Mouse (Mus musculus) Patski (cell line): ENCODE results near the gene Slc16a11. TPM values are rescaled to one million over a fixed set of nuclear protein-coding genes. Genes with fewer than 3 reads are reported as not detected.
A peak's percentile ranks its signal among the peaks of the same experiment; 100 is the strongest.

Experiments
- ATAC-seq: fragments of 100-300 bp; one replicate; pipeline ENCODE4 v1.8.0; 2021
- CTCF ChIA-PET: fragments of 350-600 bp; sonication (Branson Sonifier 250); formaldehyde crosslinking; loops from one replicate; lab custom pipeline; 2022; ENCODE audit warnings: inconsistent platforms; lab: Charles Lee
- POLR2A ChIA-PET: fragments of 350-600 bp; sonication (Branson Sonifier 250); formaldehyde crosslinking; loops from one replicate; lab custom pipeline; 2022; ENCODE audit warnings: antibody characterized with exemption, inconsistent platforms; lab: Charles Lee
- DNase-seq: peaks from one replicate; pipeline ENCODE4 v3.0.0-alpha.2; 2011; ENCODE audit warnings: low read depth, low spot score
- H3K27me3 ChIP-seq: fragments of 371-371 bp; one replicate; pipeline ENCODE4 v1.5.1; 2021
- CTCF ChIP-seq: fragments of 100-300 bp; IDR thresholded peaks from one replicate; pipeline ENCODE4 v1.5.1; 2021
- in situ Hi-C: fragments of 300-500 bp; cut with MboI; formaldehyde crosslinking; loops from 3 replicates; pipeline ENCODE4 v1.11.1; 2018; ENCODE audit warnings: low pct_unique_long_range_greater_than_20kb, mixed read lengths
- polyA plus RNA-seq: library from polyadenylated mRNA; unstranded; gene quantifications from one replicate; pipeline ENCODE4 v1.2.3, GENCODE M21; 2021

Gene Slc16a11
- polyA plus RNA-seq, 1 experiment from 2014 or later, result 1.9 TPM

GRCm38 (mm10) chr11:70221603-70222500 lies 9.3 kb downstream of the Slc16a11 start:
- ChIA-PET CTCF (interaction anchor here (1.0 to 2.8 kb wide), 3 partner anchors 9 to 70 kb away, joined by 3 to 17 read pairs (median 4); partner anchors contain the start of gene Bcl6b), POLR2A (interaction anchor here (1.4 to 2.5 kb wide), 2 partner anchors 9 to 18 kb away, joined by 5 to 7 read pairs; partner anchors contain the start of genes Gm21988 and Rnasek)
- ATAC-seq (no peak), DNase-seq (no peak)
- H3K27me3 ChIP-seq, result peaks cover 6% of the 10 kb centered on the region
- in situ Hi-C loops, result no loop called here
- no peak for TF ChIP-seq CTCF

- DNase-seq (no peak), ATAC-seq (no peak)
- ChIA-PET CTCF (interaction anchor here (0.6 kb wide), 1 partner anchor 15 kb away, joined by 3 read pairs; no protein-coding TSS in a partner anchor), POLR2A (interaction anchor here (0.5 kb wide), 1 partner anchor 26 kb away, joined by 4 read pairs; no protein-coding TSS in a partner anchor)
- in situ Hi-C loops, result no loop called here
- TF ChIP-seq CTCF, result no peak
- H3K27me3 ChIP-seq, result peaks cover 16% of the 10 kb centered on the region
Observed at GRCm38 (mm10) chr11:70223724-70224123, 11.2 kb downstream of the Slc16a11 start.

GRCm38 (mm10) chr11:70225798-70226601 lies 13.4 kb downstream of the Slc16a11 start:
- no peak for TF ChIP-seq CTCF
- DNase-seq, result no peak
- no peak for ATAC-seq
- H3K27me3 ChIP-seq, result peaks cover 29% of the 10 kb centered on the region
- ChIA-PET POLR2A (no interaction called here), CTCF (interaction anchor here (1.4 kb wide), 1 partner anchor 17 kb away, joined by 3 read pairs; no protein-coding TSS in a partner anchor)
- in situ Hi-C loops, result no loop called here

- in situ Hi-C loops, result no loop called here
- no peak for ATAC-seq
- ChIA-PET POLR2A (no interaction called here), CTCF (no interaction called here)
- DNase-seq, result no peak
- TF ChIP-seq CTCF, result no peak
- H3K27me3 ChIP-seq, result peaks cover 29% of the 10 kb centered on the region
Observed at GRCm38 (mm10) chr11:70226602-70226890, 14.0 kb downstream of the Slc16a11 start.

GRCm38 (mm10) chr11:70227126-70227525 lies 14.6 kb downstream of the Slc16a11 start:
- DNase-seq, result no peak
- in situ Hi-C loops, result no loop called here
- ATAC-seq, result no peak
- peaks cover 29% of the 10 kb centered on the region for H3K27me3 ChIP-seq
- ChIA-PET CTCF (no interaction called here), POLR2A (no interaction called here)
- TF ChIP-seq CTCF, result no peak

DNA sequence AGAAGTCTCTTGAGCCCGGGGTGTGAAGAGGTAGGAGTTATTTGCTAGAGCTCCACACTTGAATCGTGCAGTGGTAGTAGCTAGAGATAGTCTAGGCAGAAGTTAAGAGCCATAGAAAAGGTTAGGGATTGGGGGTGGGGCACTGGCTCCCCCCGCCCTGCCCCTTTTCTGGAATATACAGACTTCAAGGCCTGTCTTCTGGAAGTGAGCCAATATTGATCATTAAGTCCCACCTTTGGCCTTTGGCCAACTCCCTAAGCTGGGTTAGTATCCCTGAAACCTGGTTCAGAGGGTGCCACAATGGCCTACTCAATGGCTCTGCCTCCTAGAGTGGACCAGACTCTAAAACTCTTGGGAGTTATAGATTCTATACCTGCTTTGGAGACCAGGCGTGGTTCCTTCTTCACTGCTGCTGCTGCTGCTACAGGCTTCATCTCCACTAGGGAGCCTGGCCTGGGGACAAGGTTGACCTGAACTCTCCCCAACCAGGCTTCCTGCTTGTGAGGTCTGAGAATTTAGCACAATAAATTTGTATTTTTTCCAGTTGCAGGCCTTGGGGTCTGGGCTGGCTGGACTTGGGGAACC lies 15.2 kb downstream of the Slc16a11 start:
- ChIA-PET POLR2A (no interaction called here), CTCF (no interaction called here)
- DNase-seq (no peak), ATAC-seq (no peak)
- in situ Hi-C loops, result no loop called here
- peaks cover 29% of the 10 kb centered on the region for H3K27me3 ChIP-seq
- no peak for TF ChIP-seq CTCF

- POLR2A ChIA-PET, result no interaction called here
- ATAC-seq (no peak), DNase-seq (no peak)
- CTCF ChIA-PET, result no interaction called here
- in situ Hi-C loops, result no loop called here
- no peak for TF ChIP-seq CTCF
- peaks cover 29% of the 10 kb centered on the region for H3K27me3 ChIP-seq
Observed at GRCm38 (mm10) chr11:70228828-70229227, 16.3 kb downstream of the Slc16a11 start.

- ATAC-seq, result no peak
Observed at GRCm38 (mm10) chr11:70229260-70230010, 16.9 kb downstream of the Slc16a11 start, which contains the start of gene Bcl6b. Bcl6b (minus strand) TSS chr11:70229798.

DNA sequence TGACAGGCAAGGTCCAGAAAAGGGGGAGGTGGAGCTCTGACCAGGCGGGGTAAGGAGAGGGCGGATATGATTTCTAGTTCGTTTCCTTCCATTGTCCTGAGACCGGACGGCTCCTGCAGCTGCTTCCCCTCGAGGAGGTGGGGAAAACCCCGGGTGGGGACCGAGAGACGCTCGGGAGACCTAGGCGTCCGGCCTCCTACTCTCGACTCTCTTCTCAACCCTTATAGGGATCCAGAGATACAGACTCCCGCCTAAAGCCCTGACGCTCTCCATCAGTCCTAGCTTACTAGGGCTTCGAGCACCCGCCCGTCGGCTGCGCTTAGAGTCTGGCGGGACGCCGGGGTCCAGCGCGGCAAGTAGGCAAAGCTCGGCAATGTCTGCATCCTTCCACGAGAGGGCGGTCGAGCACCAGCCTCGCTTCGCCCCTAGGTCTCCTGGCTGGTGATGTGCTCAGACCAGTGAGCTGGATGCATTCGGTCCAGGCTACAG lies 17.7 kb downstream of the Slc16a11 start:
- in situ Hi-C loops, result no loop called here
- POLR2A ChIA-PET, result interaction anchor here (0.6 to 1.6 kb wide), 3 partner anchors 9 to 80 kb away, joined by 3 to 7 read pairs (median 6); partner anchors contain the start of genes Gm21988, Rnasek and Slc16a13
- H3K27me3 ChIP-seq, result peaks cover 29% of the 10 kb centered on the region
- CTCF ChIA-PET, result interaction anchor here (1.0 to 2.5 kb wide), 16 partner anchors 9 to 160 kb away, joined by 3 to 17 read pairs (median 4); partner anchors contain the start of genes Gm21988, Rnasek, Slc16a11 and Slc16a13
- DNase-seq (no peak), ATAC-seq (peak; percentile 65)
- no peak for TF ChIP-seq CTCF

More at GRCm38 (mm10) chr11:70229260-70230010, 16.9 kb downstream of the Slc16a11 start, which contains the start of gene Bcl6b:
- ChIA-PET CTCF (interaction anchor here (1.4 to 2.5 kb wide), 6 partner anchors 8 to 159 kb away, joined by 3 to 17 read pairs (median 4); partner anchors contain the start of genes Gm21988, Rnasek and Slc16a13), POLR2A (interaction anchor here (1.6 kb wide), 1 partner anchor 8 kb away, joined by 7 read pairs; the partner anchor contains the start of gene Slc16a13)
- TF ChIP-seq CTCF, result no peak
- H3K27me3 ChIP-seq, result peaks cover 29% of the 10 kb centered on the region
- no peak for DNase-seq
- in situ Hi-C loops, result no loop called here
